Mouse (Mus musculus) cerebellum, postnatal 36 days (tissue): ENCODE data around the gene Arhgap27.

ENCODE experiments used
- DNase-seq, 2 experiments: peaks; one replicate each; pipeline ENCODE4 v3.0.0; 2021 to 2022; ENCODE audit warnings: mixed read lengths in 2 of 2

The Arhgap27 gene

DNA sequence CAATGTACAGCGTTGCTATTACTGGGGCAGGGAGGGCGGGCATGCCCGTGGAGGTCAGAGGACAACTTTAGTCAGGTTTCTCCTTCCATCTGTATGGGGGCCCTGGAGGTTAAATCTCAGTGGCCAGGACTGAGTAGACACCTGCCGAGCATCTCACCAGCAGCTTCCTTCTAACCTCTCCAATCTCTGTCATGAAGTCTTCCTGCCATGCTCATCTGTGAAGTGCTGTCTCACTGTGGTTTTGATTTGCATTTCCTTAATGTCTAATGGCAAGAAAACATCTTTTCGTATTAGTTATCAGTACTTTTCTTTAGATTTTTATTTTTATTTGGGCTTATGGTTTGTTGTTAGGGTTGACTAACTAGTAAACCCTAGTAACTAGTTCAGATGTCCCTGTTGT is 17.0 kb upstream of the Arhgap27 start:
- DNase-seq: no peak

DNA sequence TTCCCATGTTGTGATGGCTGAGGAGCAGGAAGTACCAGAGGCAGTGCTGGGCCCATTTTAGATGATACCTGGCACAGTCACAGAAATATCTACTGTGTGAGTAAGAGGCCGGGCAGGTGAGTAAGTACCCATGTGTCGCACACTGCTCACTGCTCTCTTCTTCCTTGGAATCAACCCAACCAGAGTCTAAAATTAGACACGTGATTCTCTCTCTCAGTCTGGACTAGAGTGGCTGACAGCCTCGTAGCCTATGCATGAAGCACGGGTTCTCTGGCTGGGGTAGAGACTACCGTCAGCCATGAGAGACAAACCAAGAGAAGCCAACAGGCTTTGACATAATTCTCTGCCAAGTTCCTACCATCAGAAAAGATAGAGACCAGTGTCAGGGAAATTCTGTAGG is 14.8 kb upstream of the Arhgap27 start:
- DNase-seq: no peak

DNA sequence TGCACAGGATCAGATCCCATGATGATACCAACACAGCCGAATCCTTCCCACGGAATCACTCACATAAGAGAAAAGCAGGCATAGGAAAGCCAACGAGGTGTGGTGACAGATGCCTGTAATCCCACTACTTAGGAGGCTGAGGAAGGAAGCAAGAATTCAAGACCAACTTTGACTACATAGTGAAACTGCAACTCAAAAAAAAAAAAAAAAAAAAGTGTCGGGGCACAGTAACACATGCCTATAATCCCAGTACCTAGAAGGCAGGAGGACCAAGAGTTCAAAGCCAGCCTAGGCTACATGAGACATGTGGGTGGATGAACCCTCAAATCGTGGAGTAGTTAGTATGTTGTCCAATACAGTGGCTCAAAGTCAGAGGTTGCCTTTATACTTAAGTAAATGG is 12.3 kb upstream of the Arhgap27 start:
- no peak for DNase-seq

DNA sequence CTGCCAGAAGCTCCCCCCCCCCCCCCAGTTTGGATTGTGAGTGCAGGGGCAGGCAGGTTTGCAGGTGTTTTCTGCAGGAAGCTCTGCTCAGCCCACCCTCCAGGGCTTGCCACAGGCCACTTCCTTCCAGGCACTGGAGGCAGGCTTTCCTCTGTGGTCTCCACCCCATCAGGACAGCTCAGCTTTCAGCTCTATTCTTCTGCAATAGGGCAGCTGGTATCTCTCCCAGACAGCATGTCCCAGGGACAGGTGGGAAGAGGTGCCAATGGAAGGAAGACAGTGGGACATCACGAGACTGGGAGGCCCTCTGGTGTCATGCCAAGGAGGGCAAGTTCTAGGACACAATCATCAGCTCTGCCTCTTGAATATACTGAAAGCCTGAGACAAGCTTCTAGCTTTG is 11.8 kb upstream of the Arhgap27 start:
- DNase-seq: peak; percentile 35 to 39

DNA sequence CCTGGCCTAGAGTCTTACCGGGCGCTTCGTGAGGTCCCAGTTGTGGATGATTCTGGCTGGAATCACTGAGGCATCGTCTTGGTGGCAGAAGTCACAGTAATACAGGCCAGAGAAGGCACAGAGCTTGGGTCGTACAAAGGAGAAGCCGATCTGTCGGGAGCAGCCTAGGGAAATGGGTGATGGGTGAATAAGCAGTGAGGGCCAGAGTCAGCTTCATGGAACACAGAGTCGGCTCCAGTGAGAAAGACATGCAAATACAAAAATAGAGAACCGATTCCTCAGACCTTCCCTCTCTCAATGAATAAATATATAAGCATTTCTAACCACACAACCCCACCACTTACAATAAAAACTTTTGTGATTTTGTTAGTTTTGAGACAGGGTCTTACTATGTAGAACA is 10.4 kb upstream of the Arhgap27 start:
- no peak for DNase-seq

DNA sequence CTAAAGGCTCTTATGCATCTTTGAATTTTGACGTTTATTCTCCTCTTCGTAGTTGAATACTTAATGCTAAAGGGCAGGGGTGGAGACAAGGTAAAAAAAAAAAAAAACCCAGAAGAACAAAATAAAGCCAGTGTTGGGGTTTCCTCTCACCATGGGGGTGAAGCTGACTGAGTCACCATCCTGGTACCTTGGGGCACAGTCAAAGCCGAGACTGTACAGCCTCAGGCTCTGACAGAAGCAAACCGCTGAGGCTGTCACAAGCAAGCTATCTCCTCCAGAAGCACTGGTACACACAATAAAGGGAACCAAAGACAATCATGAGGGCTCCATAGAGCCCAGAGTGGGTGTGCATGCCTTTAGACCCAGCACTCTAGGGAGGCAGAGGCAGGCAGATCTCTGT is 9.1 kb upstream of the Arhgap27 start:
- no peak for DNase-seq

DNA sequence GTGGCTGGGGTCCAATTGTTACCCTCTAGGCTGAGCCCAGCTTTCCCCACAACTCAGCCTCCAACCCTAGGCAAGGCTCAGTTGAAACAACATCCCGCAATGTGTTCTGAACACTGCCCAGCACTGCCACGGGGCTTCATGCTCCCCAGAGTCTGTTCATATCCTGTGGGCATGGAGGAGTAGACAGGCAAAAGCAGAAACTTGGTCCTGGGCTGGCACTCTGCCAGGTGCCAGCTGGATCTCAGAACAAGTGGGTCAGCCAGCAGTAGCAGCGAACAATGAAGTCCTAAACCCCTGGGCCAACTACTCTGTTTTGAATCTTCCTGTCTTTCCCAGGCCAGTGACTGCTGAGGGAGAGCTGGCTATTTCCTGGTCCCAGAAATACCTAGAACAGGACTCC is 8.6 kb upstream of the Arhgap27 start:
- peak in 1 of 2 experiments; percentile 34 for DNase-seq

DNA sequence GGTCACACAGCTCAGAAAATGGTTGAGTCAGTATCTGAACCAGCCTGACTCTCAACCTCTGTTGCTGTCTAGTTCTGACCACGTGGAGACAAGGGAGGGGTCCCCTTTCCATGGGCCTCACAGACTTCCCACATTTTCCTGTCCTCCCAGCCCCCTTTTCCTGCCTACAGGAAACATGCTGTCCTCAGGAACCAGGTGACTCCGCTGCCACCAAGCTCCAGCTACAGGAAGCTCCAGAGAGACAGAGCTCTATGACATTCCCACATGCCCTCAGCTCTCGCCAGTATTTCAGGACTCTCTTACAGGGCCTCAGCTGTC is 7.7 kb upstream of the Arhgap27 start:
- no peak for DNase-seq

DNA sequence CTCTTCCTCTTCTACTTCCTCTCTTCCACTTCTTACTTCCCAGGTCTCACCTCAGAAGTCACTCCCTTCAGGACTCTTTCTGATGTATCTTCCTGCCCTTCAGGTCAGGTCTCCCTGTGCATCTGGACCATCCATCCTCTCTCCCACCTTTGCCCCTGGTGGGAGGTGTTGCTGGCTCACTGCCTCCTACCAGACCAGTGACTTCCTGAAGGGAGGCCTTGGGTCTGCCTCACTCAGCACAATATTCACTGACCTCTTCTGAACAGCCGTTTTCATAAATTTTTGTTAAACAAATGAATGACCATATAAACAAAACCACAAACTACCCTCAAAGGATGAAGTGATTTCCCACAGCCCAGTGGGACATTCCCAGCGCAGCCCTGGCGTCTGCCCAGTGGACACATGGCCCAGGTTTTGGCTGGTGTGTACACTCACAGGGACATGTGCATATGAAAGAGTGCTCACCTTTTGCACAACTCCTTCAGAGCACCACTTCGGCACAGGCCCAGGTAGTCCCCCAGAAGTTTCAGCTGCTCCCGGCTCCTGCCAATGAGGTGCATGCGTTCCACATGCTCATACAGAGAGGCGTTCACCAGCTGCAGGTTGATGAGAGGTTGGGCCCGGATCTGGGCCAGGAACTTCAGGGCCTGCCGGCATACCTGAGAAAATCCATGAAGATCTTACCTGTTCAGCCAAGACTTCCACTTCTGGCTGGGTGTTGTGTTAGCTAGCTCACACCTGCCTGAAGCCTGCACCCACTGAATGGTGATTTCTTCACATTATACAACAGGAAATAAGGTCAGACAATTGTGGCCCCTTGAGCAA is 7.1 kb upstream of the Arhgap27 start:
- no peak for DNase-seq

DNA sequence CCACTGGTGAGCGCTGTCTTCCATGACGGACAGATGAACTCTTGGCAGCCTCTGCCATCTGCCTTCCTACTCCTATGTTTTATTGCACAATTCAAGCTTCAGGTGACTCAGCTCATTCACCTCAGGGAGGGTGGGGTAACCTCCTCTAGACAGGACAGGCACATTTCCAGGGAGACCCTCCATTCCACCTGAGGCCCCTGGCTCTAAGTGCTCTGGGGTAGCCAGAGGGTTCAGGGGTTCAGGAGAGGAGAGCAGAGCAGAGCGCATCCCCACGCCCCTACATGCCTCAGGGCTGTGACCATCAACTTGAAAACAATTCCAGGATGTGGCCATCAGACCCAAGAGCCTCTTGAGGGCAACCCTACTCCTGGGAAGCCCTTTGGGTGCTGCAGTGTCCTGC is 2.0 kb upstream of the Arhgap27 start:
- DNase-seq: no peak

DNA sequence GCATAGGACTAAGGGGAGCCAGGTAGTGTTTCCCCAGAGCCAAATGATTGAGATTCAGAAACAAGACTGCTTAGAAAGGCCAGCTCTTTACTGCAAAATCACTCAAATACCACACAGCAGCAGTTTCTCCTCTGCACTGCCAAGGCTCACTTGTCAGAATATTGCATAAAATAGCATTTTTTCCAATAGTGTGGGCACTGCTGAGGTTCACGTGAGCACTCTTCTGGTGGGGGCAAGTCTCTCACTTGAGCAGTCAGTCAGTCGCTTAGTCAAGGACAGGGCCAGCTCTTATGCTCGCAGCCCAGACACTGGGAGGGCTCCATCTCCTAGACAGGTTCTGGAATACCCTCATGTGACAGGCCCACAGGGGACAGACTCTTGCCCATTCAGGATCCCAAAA is 1.5 kb upstream of the Arhgap27 start:
- DNase-seq: no peak

DNA sequence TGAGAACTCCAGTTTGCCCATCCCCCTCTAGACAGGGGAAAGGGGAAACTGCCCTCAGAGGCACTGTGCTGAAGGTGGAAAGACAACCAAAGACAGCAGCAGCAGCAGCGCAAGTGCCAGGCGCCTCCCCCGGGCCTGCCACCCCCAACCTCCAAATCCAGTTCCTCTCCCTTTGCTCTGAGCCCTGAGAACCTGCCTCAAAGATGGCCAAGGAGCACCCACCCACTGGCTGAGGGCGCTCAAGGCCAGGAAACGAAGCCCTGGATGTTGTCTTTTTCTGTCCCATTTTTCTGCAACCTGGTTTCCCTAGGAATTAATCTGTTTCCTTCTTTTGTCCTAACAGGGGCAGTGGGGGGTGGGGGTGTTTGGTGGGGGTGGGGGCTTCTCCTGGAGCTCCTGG is 843 bp upstream of the Arhgap27 start:
- DNase-seq: no peak

DNA sequence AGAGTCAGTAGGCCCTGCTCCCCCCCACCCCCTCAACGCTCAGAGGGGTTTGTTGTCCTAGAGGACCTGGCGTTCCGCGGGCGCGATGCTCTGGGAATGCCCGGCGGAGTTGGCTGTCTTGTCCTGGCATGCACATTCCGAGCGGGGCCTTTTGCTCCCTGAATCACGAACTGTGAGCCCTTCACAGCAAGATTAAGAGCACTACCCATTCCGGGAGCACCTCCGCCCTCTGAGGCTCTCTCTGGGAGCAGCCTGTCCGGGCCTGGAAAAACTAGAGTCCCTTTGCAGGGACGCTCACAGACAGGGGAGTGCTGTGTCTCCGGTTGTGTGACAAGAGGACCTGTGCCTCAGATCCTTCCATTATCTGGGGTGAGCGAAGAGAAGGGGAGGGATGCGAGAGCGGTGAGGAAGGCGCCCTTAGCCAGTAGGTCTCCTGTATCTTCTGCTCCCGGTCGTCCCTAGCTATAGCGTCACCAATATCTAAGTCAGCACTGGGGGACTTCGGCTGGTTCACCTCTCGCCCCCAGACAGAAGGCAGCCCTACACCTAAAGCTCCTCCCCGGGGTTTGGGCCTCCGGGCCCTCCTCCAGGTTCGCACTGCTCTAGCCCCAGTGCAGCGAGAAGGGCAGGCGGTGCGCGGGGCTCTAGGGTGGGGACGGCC is 841 bp downstream of the Arhgap27 start:
- no peak for DNase-seq

DNA sequence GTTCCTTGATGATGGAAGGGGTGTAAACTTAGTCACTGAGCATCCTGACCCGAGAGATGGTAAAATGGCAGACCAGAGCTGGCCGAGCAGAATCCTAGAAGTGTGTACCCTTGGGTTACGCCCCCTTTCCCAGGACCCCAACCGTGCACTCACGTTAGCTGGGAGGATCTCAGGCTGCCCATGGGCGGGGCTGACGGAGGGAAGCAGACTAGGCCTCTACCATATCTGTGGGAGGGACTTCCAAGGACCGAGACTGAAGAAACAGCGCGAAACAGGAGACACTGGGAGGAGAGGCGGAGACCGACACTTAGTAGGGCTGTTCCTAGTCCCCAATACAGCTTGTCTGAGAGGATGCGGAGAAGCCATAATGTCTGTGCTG is 1.4 kb downstream of the Arhgap27 start:
- DNase-seq: no peak

DNA sequence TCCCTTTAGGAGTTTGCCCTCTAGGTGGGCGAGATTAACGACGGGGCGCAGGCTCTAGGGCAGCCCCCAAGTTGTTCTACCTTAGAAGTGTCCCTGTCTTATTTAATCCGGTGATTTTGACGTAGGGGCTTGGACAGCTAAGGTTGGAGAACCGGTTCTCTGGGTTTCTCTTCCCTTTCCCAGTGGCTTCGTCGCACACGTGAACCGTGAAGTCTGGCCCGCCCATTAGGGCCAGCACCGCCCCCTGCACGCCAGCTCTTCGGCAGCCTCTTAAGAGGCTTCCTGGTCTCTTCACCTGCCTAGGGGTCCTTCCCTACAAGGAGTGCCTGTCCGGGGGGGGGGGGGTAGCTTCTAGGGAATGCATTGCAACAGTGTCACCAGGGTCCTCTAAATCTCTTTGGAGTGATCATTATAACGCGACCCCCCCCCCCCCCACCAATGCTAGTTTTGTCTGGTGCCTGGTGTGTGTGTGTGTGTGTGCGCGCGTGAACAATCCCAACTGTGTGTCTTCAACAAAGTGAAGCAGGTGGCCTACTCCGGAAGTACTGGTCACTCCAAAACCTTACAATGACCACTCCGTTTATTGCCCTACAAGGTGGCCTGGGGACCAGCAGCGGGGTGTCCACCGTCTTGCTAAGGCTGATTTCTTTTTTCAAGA is 2.0 kb downstream of the Arhgap27 start:
- no peak for DNase-seq

DNA sequence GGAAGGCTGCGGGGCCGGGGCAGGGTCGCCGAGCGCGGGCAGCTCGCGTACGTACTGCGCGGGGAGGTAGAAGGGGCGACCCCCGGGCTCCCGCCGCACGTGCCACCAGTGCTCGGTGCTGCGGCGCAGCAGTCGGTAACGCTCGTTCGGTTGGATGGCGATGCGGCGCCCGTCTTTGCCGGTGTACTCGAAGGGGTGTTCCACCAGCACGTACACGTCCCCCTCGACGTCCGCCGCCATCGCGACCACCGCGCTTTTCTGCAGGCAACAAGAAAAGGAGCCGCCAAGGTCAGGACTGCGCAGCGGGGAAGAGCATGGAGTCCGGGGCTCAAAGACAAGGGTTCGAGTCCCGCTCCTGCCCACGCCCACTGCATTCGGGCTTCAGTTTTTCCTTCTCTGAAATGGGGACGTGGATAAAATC is 2.8 kb downstream of the Arhgap27 start:
- no peak for DNase-seq

DNA sequence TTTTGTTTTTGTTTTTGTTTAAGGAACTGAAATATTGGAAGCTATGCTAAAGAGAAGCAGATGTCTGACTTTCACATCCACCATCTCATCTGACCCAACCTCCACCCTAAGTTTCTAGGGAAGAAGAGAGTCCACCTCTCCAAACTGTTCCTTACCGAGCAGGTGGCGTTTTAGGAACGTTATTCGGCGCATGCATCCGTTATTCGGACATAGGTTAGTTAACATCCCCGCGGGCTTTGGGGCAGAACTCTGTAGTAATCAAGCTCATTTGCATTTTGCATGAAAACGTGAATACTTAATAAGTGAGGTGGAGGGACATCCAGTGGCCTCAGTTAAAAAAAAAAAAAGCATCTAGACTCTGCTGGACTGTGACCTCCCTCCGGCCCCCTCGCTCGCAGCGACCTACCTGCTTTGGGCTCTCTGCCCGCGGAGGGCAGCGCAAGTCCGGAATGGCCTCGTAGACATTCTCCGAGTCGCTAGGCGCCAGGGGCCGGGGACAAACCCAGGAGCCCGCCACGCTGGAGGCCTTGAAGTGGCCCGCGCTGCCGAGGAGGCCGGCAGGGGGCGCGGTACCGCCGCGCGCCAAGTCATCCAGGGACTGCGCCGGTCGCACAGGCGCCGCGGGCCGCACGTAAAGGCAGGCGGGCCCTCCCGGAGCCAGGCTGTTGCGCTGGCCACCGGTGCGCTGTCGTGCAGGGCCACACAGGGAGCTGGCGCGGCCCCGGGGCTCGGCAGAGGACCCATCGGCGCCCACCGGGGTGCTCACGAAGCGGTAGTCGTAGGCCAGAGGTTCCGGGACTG is 3.5 kb downstream of the Arhgap27 start:
- peak; percentile 80 to 85 for DNase-seq

DNA sequence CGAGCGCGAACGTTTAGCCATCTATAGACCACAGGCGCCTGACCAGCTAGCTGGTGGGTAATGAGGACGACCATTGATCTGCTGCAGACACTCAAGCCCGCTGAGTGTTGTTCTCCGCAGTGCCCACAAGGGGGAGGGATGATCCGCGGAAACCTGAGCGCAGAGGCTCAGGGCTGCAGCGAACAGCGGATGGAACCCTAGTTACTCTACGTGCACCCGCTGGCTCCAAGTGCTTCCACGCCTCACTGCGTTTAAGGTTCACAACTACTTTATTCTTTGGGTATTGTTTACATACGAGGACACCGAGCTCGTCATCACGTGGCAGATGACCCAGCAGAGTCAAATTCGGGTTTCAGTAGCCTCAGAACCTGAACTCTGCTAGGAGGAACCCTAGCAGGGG is 4.4 kb downstream of the Arhgap27 start:
- peak; percentile 68 to 70 for DNase-seq

DNA sequence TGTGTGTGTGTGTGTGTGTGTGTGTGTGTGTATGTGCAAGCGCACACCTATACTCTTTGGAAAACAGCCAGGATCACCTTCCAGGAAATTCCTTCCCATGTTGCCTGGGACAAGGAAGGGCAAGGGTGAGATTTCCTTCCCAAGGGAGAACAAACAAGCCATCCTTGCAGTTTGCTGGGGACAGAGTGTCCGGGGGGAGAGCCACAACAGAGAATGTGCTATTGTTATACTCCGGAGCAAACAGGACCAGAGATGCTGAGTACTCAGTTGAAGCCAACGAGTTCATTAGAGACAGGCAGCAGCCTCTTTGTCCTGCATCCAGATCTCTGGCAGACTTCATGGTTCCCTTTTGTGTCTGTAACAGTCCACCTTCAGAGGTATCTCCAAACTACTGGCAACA is 5.2 kb downstream of the Arhgap27 start:
- no peak for DNase-seq

DNA sequence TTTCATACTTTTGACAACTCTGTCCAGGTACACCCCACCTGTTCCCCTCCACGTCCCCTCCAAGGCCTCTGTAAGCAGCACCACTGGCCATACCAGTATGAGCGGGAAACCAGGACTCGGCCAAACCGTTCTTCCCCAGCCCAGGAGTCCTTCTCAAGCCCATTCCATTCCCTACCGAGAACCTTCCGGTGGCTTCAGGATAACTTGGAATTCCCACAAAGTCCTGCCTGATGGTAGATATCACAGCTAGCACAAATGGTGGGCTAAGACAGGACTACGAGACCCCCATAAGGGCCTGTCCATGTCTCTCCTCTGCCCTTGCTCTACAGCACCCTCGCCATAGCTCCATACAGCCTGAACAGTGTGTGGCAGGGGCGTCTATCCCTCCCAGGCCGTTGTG is 5.8 kb downstream of the Arhgap27 start:
- no peak for DNase-seq

DNA sequence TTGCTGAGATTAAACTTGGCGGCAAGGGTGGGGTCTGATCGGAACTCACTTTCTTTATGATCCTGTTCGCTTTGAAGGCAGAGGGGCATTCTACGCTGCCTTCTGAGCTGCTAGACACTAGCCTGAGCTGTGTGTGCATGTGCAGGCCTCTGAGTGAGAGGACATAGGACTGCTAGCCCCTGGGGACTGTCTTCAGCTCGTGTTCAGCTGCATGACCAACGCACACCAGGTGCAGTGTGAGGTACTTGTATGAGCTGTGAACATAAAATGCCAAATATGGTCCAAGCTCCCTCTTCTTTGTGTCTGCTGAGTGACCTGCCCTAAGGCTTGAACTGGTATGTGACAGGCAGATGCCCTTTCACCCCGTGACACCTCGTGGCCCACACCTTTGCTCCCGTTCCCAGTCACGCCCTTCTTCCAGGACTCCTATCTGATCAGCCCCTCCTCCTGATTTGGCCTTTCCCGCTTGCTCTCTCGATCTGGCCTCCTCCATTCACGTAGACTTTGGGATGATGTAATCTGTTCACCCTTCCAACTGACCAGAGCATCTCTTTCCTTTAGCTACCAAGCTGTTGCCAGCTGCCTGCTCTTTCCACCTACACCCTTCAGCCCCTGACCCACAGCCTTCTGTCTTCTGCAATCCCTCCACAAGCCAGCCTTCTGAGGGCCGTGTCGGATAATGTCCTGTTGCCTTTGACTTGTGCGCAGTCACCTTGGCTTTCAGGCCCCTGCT is 6.4 kb downstream of the Arhgap27 start:
- DNase-seq: no peak

DNA sequence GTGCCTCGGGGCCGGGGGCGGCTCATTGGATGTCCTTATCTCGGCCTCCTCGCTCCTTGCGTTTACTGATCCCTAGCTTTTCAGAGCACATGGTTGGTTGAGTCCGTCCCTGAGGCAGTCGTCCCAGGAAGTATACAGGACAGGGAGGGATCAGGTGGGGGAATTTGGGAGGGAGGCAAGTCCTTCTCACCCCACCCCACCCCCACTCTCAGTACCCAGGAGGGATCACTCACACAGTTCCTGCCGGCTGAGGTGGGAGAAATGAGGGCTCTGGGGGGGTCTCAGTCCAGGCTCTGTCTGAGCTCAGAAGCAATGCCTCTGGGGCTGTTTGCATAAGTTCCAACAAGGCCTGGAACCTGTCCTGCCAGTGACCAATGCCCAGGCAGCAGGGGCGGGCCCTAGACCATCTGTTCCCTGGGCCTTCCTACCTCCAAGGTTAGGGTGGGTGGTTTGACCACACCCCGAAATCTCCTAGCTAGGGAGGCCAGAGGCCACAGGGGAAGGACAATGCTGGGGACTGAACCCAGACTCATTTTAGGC is 7.4 kb downstream of the Arhgap27 start:
- DNase-seq: no peak
